Mouse (Mus musculus) limb, embryonic 13.5 days (tissue): ENCODE measurements at regions not wholly inside any gene's neighbourhood (a gene's known extent, or its start where the extent isn't known, plus 50 kb on each side); places are given as distances from the start of the nearest gene placed in this dataset.

Experiments used
- ATAC-seq: fragments of 200-750 bp; cut with Nextera tagmentation; 2 replicates; pipeline ENCODE4 v1.8.0; 2017; ENCODE audit warnings: low read depth, moderate number of reproducible peaks, moderate TSS enrichment; ENCODE audit not compliant: low FRiP score
- H3K27ac ChIP-seq: fragments of 300-500 bp; sonication (generic); 2 replicates; pipeline ENCODE4 v1.5.1; 2015; ENCODE audit warnings: inconsistent platforms, mild to moderate bottlenecking, moderate library complexity
- H3K27me3 ChIP-seq: fragments of 300-500 bp; sonication (generic); 2 replicates; pipeline ENCODE4 v1.6.1; 2015; ENCODE audit warnings: mild to moderate bottlenecking, inconsistent platforms
- H3K36me3 ChIP-seq: fragments of 300-500 bp; sonication (generic); 2 replicates; pipeline ENCODE4 v1.6.1; 2015; ENCODE audit warnings: inconsistent platforms, mild to moderate bottlenecking, moderate library complexity
- H3K4me1 ChIP-seq: fragments of 300-500 bp; sonication (generic); 2 replicates; pipeline ENCODE4 v1.6.1; 2015; ENCODE audit warnings: inconsistent platforms
- H3K4me2 ChIP-seq: fragments of 300-500 bp; sonication (generic); replicated peaks from 2 replicates; pipeline ENCODE4 v1.6.1; 2015; ENCODE audit warnings: inconsistent platforms, mild to moderate bottlenecking, moderate library complexity
- H3K4me3 ChIP-seq: fragments of 300-500 bp; sonication (generic); 2 replicates; pipeline ENCODE4 v1.5.1; 2015; ENCODE audit warnings: moderate library complexity, mild to moderate bottlenecking, inconsistent platforms
- H3K9ac ChIP-seq: fragments of 300-500 bp; sonication (generic); 2 replicates; pipeline ENCODE4 v1.6.1; 2015; ENCODE audit warnings: mild to moderate bottlenecking, inconsistent platforms
- H3K9me3 ChIP-seq: fragments of 300-500 bp; sonication (generic); 2 replicates; pipeline ENCODE4 v1.6.1; 2016; ENCODE audit warnings: inconsistent platforms
- WGBS: fragments of 180-500 bp; shearing (Covaris S2); methylation state at CpG from one replicate; pipeline ENCODE4 v1.1.7; 2015; 5-methylcytosine and 5-hydroxymethylcytosine counted together

DNA sequence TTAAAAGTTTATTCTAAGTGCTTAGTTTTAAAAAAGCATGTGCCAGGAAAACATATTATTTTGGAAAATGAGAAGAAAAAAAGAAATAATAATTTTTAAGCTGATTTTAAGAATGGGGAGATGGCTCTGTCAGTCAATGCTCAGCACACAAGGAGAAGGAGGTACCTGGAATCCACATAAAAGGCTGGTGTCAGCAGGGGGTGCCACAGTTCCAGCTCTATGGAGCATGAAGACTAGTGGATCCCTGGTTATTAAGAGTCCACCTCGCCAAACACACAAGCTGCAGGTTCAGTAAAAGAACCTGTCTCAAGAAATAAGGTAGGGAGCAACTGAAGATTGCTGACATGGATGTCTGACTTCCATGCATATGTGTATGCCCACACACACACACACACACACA is 115.4 kb upstream of the Cacna2d3 start:
- Histone ChIP-seq H3K27ac (no peak overlapping the region), H3K36me3 (no peaks in the 10 kb centered on the region), H3K9ac (no peak overlapping the region), H3K27me3 (no peaks in the 10 kb centered on the region), H3K4me2 (no peak overlapping the region), H3K4me3 (no peak overlapping the region), H3K9me3 (no peaks in the 10 kb centered on the region), H3K4me1 (no peaks in the 10 kb centered on the region)
- WGBS: 61% methylated on average over 1 of the region's 1 CpGs
- ATAC-seq: no peak

GRCm38 (mm10) chr14:29839576-29839975 is 117.9 kb upstream of the Cacna2d3 start:
- 82% methylated on average over 3 of the region's 3 CpGs for WGBS
- Histone ChIP-seq H3K9ac (no peak overlapping the region), H3K4me3 (no peak overlapping the region), H3K27ac (no peak overlapping the region), H3K9me3 (no peaks in the 10 kb centered on the region), H3K4me1 (no peaks in the 10 kb centered on the region), H3K36me3 (no peaks in the 10 kb centered on the region), H3K27me3 (no peaks in the 10 kb centered on the region), H3K4me2 (no peak overlapping the region)
- no peak for ATAC-seq

DNA sequence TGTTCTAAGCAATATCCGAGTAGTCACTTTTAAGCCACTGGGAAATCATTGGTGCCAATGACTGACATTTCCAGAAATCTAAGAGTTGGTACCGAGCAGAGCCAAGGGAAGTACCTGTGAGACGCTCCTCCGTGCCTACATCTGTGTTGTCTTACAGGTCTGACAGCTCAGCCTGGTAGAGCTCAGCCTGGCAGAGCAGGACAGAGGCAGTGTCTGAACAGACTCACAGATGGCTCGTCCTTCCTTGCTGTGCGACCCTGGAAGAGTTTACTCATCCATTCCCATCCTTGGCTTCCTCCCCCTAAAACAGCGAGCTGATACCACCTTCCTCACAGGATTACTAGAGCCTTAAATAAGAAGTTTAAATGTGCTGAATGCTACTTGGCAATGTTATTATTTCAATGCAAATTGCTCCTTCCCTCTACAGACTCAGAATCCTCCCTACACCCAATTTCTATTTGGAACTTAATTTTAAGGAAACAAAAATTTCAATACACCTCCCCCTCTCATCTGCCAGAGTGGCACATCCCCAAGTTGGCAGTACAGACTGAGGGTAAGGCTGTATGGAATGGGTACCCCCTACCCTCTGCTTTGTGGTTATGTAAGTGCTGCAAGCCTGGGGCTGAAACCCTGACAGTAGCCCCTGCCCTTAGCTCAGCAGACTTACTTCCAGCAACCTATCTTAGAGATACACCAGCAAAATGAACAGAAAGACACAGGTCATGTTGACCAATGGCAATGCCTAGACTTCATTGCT is 119.9 kb upstream of the Cacna2d3 start:
- 88% methylated on average over 7 of the region's 7 CpGs for WGBS
- no peak overlapping the region for H3K27ac ChIP-seq
- ATAC-seq: no peak
- H3K4me2 ChIP-seq: no peak overlapping the region
- no peaks in the 10 kb centered on the region for H3K36me3 ChIP-seq
- no peaks in the 10 kb centered on the region for H3K4me1 ChIP-seq
- no peak overlapping the region for H3K9ac ChIP-seq
- H3K27me3 ChIP-seq: no peaks in the 10 kb centered on the region
- H3K9me3 ChIP-seq: no peaks in the 10 kb centered on the region
- no peak overlapping the region for H3K4me3 ChIP-seq

GRCm38 (mm10) chr14:29847661-29848060 is 120.4 kb upstream of the Selenok start:
- Histone ChIP-seq H3K4me1 (no peaks in the 10 kb centered on the region), H3K4me2 (no peak overlapping the region), H3K4me3 (no peak overlapping the region), H3K27me3 (no peaks in the 10 kb centered on the region), H3K36me3 (no peaks in the 10 kb centered on the region), H3K9me3 (no peaks in the 10 kb centered on the region), H3K27ac (no peak overlapping the region), H3K9ac (no peak overlapping the region)
- no peak for ATAC-seq
- 91% methylated on average over 7 of the region's 7 CpGs for WGBS

GRCm38 (mm10) chr14:29851286-29851685 is 116.8 kb upstream of the Selenok start:
- Histone ChIP-seq H3K9me3 (no peaks in the 10 kb centered on the region), H3K9ac (no peak overlapping the region), H3K27ac (no peak overlapping the region), H3K27me3 (no peaks in the 10 kb centered on the region), H3K4me3 (no peak overlapping the region), H3K4me2 (no peak overlapping the region), H3K36me3 (no peaks in the 10 kb centered on the region), H3K4me1 (no peaks in the 10 kb centered on the region)
- 70% methylated on average over 5 of the region's 5 CpGs for WGBS
- no peak for ATAC-seq

DNA sequence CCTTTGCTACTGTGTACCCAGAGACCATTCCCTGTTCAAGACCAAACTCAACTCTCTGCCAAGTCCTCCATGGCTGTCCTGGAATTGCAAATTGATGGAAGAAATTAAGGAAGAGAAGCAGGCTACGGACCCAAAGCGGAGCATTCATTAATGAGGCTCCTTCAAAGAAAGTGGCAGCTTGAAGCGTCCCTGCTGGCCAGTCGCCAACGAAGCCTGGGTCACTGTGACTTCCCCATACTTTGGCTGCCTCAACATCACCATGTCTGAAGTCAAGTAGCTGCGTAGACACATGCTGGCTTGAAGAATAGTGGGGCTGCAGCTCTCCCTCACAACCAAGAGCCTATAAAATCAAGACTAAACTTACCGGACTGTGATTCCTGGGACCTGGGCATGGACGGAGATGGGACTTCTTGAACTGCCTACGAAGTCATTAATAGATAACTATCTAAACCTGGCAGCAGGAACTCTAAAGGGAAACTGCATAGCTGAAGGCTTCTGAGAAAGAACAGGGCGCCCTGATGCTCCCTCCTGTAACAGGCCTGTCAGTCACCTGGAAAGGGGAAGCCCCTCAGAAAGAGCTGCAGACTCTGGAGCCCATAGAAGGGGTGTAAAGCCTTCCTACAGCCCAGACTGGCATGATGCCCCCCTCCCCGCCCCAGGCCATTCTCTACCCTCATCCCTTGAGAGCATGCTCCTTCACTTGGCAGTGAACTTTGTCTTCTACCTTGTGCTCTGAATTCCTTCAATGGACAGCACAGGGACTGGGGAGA is 116.0 kb upstream of the Selenok start:
- Histone ChIP-seq H3K4me1 (no peaks in the 10 kb centered on the region), H3K4me3 (no peak overlapping the region), H3K9ac (no peak overlapping the region), H3K27ac (no peak overlapping the region), H3K27me3 (no peaks in the 10 kb centered on the region), H3K36me3 (no peaks in the 10 kb centered on the region), H3K4me2 (no peak overlapping the region), H3K9me3 (no peaks in the 10 kb centered on the region)
- ATAC-seq: no peak
- whole genome bisulfite sequencing: 77% methylated on average over 11 of the region's 11 CpGs

DNA sequence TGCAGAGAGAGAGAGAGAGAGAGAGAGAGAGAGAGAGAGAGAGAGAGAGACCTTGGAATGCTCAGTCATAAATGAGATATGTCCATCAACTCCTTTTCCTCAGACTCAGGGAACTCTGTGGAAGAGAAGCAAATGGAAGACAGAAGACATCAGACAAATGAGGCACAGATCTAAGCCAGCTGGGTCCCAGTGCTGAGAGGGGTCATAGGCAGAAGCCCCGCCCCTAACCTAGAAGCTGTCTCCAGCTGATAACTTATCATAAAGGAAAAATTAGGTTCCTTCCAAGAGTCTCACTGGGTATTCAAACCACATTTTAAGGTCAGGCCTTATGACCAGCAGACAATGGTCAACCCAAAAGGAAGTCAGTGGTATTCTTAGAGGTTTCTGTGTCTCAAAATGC is 106.1 kb upstream of the Selenok start:
- Histone ChIP-seq H3K27ac (no peak overlapping the region), H3K4me3 (no peak overlapping the region), H3K36me3 (no peaks in the 10 kb centered on the region), H3K9me3 (no peaks in the 10 kb centered on the region), H3K4me1 (no peaks in the 10 kb centered on the region; the same call in 1 of the 2 replicates), H3K4me2 (no peak overlapping the region), H3K27me3 (no peaks in the 10 kb centered on the region), H3K9ac (no peak overlapping the region)
- no peak for ATAC-seq
- WGBS: 94% methylated on average over 1 of the region's 1 CpGs

DNA sequence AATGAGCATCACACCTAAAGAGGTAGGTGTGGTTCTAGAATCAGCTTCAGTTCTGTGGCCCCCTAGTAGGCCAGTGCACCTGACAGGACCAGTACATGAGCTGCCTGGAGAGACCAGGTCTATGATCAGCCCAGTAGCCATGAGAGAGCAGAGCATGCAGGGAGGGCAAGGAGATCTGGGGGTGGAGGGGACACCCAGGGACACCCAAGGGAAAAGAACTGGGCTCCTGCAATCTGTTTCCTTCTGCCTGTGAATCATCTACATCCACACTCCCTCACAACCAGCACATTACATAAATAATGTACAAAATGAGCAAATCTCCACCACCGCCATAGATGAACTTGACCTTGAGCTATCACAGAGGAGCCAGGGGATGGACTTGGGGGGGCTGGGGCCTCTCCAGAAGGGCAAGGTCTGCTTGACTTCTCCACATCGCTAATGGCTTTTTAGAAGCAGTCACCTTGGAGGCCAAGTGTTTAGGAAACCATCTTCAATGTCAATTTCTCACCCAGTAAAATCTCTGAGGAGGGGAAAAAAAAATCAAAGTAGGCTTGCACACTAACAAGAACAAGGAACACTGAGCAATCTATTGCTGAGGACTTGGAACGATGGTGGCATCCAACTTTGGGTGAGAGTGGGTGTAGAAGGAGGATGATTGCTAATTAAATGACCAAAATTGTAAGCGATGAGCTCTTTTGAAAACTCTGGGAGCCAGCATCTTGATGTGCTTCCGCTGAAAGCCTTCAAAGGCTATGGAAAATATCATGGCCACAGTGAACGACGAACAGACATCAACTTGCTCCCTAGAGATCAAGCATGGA is 101.4 kb upstream of the Selenok start:
- Histone ChIP-seq H3K9me3 (no peaks in the 10 kb centered on the region), H3K9ac (no peak overlapping the region), H3K4me3 (no peak overlapping the region), H3K4me2 (no peak overlapping the region), H3K27me3 (no peaks in the 10 kb centered on the region), H3K27ac (no peak overlapping the region), H3K36me3 (no peaks in the 10 kb centered on the region), H3K4me1 (peaks cover 4% of the 10 kb centered on the region; the same call in 1 of the 2 replicates)
- 85% methylated on average over 7 of the region's 7 CpGs for WGBS
- ATAC-seq: no peak

DNA sequence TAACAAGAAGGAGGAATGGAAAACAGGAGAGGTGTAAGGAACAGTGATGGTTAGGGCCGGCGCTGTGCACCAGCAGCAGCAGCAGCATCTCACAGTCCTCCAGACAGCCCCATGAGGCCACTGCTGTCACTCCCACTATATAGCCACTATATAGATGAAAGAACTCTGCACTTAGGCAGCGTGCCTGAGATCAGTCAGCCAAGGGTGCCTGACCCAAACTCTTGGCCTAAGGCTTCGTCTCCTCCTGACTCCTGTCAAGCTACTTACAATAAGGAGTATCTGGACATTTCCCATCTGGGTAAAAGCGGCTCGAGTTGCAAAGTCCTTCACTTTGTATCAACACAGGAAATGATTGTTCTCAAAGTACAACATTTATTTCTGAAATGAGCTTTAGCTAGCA is 100.8 kb upstream of the Selenok start:
- no peak overlapping the region for H3K9ac ChIP-seq
- H3K27me3 ChIP-seq: no peaks in the 10 kb centered on the region
- H3K9me3 ChIP-seq: no peaks in the 10 kb centered on the region
- H3K36me3 ChIP-seq: no peaks in the 10 kb centered on the region
- H3K27ac ChIP-seq: no peak overlapping the region
- 47% methylated on average over 6 of the region's 6 CpGs for WGBS
- H3K4me3 ChIP-seq: no peak overlapping the region
- ATAC-seq: no peak
- peaks cover 4% of the 10 kb centered on the region; the same call in 1 of the 2 replicates for H3K4me1 ChIP-seq
- H3K4me2 ChIP-seq: no peak overlapping the region

- H3K9me3 ChIP-seq: no peaks in the 10 kb centered on the region
- ATAC-seq: no peak
- no peak overlapping the region for H3K27ac ChIP-seq
- H3K4me3 ChIP-seq: no peak overlapping the region
- H3K4me1 ChIP-seq: peaks cover 4% of the 10 kb centered on the region; the same call in 1 of the 2 replicates
- H3K36me3 ChIP-seq: no peaks in the 10 kb centered on the region
- no peak overlapping the region for H3K9ac ChIP-seq
- no peaks in the 10 kb centered on the region for H3K27me3 ChIP-seq
- H3K4me2 ChIP-seq: no peak overlapping the region
- WGBS: 95% methylated on average over 9 of the region's 9 CpGs
These were observed 98.2 kb upstream of the Selenok start for GRCm38 (mm10) chr14:29869930-29870329.

GRCm38 (mm10) chr14:29876668-29877067 is 91.4 kb upstream of the Selenok start:
- ATAC-seq: no peak
- Histone ChIP-seq H3K27ac (no peak overlapping the region), H3K4me1 (peaks cover 10% of the 10 kb centered on the region), H3K4me3 (no peak overlapping the region), H3K9ac (no peak overlapping the region), H3K9me3 (no peaks in the 10 kb centered on the region), H3K27me3 (no peaks in the 10 kb centered on the region), H3K4me2 (no peak overlapping the region), H3K36me3 (no peaks in the 10 kb centered on the region)
- WGBS: 92% methylated on average over 4 of the region's 4 CpGs
